ENCODE assay signal across 9 mouse cellular contexts in genomic region chr1:165084179-165084578, GRCm38 (mm10).
A peak's percentile ranks its signal among the peaks of the same experiment; 100 is the strongest.
DNase-seq lines count a peak whose midpoint lies in the region; ATAC-seq and TF ChIP-seq lines count a peak whose summit lies in the region.
"Had no signal": no experiment of that assay in that cellular context is flagged by ENCODE, and none has a peak within 500 bp of the region (broad histone marks: within the 10 kb centered on the region; RNA-seq: fewer than 3 reads in every experiment).

No protein-coding gene starts in this region.

- no peaks in the 10 kb centered on the region for H3K27me3 ChIP-seq in midbrain, embryonic 10.5 days (ENCODE audit: low read depth, poor library complexity, severe bottlenecking)
- H3K27me3 ChIP-seq in liver, embryonic 11.5 days (replicated peaks; ENCODE audit: control insufficient read depth, insufficient read depth, low read length) = no peaks in the 10 kb centered on the region

- ATAC-seq in liver, embryonic 11.5 days (replicated peaks; ENCODE audit: low FRiP score) = no peak

- H3K27ac ChIP-seq in layer of hippocampus, adult 2 months = peak overlapping the region; percentile 75
- 0 out of 2 replicates have a peak overlapping the region, but pooled peaks have one; percentile 7 for H3K27ac ChIP-seq in midbrain, embryonic 10.5 days (replicated peaks)
- H3K27ac ChIP-seq in liver, embryonic 11.5 days (ENCODE audit: low read depth, low read length) = no peak overlapping the region

- peak; percentile 46 to 63 for DNase-seq in layer of hippocampus, adult 2 months (ENCODE audit: low spot score in 2 of 2)
- no peak for DNase-seq in layer of hippocampus, postnatal 10 days (ENCODE audit: low spot score in 2 of 2)
- peak; percentile 51 for DNase-seq in adrenal gland, postnatal 10 days
- peak; percentile 54 for DNase-seq in heart, adult 8-10 months (ENCODE audit: low spot score)
- DNase-seq in midbrain, embryonic 10.5 days (ENCODE audit: low spot score) = no peak
- DNase-seq in thymus, adult 18-20 months = no peak
- DNase-seq in liver, embryonic 11.5 days (ENCODE audit: low spot score) = no peak
- DNase-seq in cerebellum, postnatal 36 days = no peak
- DNase-seq: lung, embryonic 14.5 days had no signal

- H3K9ac ChIP-seq in liver, embryonic 11.5 days (ENCODE audit: low read depth, low read length) = no peak overlapping the region
- H3K9ac ChIP-seq: lung, embryonic 14.5 days had no signal

- no peak overlapping the region for H3K4me3 ChIP-seq in layer of hippocampus, adult 2 months
- no peak overlapping the region for H3K4me3 ChIP-seq in midbrain, embryonic 10.5 days
- H3K4me3 ChIP-seq in liver, embryonic 11.5 days (ENCODE audit: low read depth, low read length) = no peak overlapping the region

- no peaks in the 10 kb centered on the region for H3K9me3 ChIP-seq in midbrain, embryonic 10.5 days (replicated peaks)
- H3K9me3 ChIP-seq in liver, embryonic 11.5 days (ENCODE audit: control insufficient read depth, low read length) = no peaks in the 10 kb centered on the region

- 0 out of 2 replicates have a peak, but pooled peaks cover 3% of the 10 kb centered on the region for H3K4me1 ChIP-seq in midbrain, embryonic 10.5 days
- no peaks in the 10 kb centered on the region for H3K4me1 ChIP-seq in liver, embryonic 11.5 days (replicated peaks; ENCODE audit: control insufficient read depth, insufficient read depth, low read length)

- no peak for TF ChIP-seq CTCF in layer of hippocampus, adult 2 months (conservative IDR thresholded peaks at IDR 0.05)

- 86% methylated on average over 6 of the region's 6 CpGs for WGBS in midbrain, embryonic 10.5 days
- WGBS in liver, embryonic 11.5 days = 76% methylated on average over 6 of the region's 6 CpGs

- no peaks in the 10 kb centered on the region for H3K36me3 ChIP-seq in midbrain, embryonic 10.5 days
- H3K36me3 ChIP-seq in liver, embryonic 11.5 days (ENCODE audit: control insufficient read depth, insufficient read depth, low read length) = no peaks in the 10 kb centered on the region

- H3K4me2 ChIP-seq in liver, embryonic 11.5 days = no peak overlapping the region
- H3K4me2 ChIP-seq: lung, embryonic 14.5 days had no signal

Comparison
In these comparisons a context has a peak if more than half of its experiments do, and no peak if none do; other contexts are left out.
1. DNase-seq: peak in layer of hippocampus, adult 2 months (2 of 2), adrenal gland, postnatal 10 days (single experiment) and heart, adult 8-10 months (single experiment); none in layer of hippocampus, postnatal 10 days (0 of 2), midbrain, embryonic 10.5 days (single experiment), thymus, adult 18-20 months (0 of 2), liver, embryonic 11.5 days (single experiment) and cerebellum, postnatal 36 days (0 of 2).